Mouse (Mus musculus) liver, embryonic 14.5 days (tissue): Measurements from ENCODE around the gene Dab2ip.

Experiments
- CTCF ChIP-seq: IDR thresholded peaks from 2 replicates; pipeline ENCODE4 v1.5.1; 2016; ENCODE audit warnings: antibody characterized with exemption, low read depth, control low read depth
- EP300 ChIP-seq: IDR thresholded peaks from 2 replicates; pipeline ENCODE4 v1.6.1; 2016; ENCODE audit warnings: antibody characterized with exemption, low read depth

GRCm38 (mm10) chr2:35623431-35624148, 65.5 kb downstream of the Dab2ip start:
- TF ChIP-seq CTCF (no peak), EP300 (no peak)
